Mouse (Mus musculus) CH12.LX (cell line): Measurements from ENCODE around the gene Dcps. TPM values are rescaled to one million over a fixed set of nuclear protein-coding genes. Genes with fewer than 3 reads are reported as not detected.
A peak's percentile ranks its signal among the peaks of the same experiment; 100 is the strongest.

Experiments used
- DNase-seq: peaks from one replicate; pipeline ENCODE4 v3.0.0-alpha.2; 2013; ENCODE audit errors: extremely low read depth
- H3K27ac ChIP-seq: 2 replicates; pipeline ENCODE4 v1.5.1; 2012; ENCODE audit warnings: low read depth, mild to moderate bottlenecking, control low read depth, moderate library complexity; ENCODE audit not compliant: insufficient read depth
- H3K27me3 ChIP-seq: replicated peaks from 2 replicates; pipeline ENCODE3; 2012; ENCODE audit warnings: inconsistent platforms
- H3K36me3 ChIP-seq, 2 experiments: replicated peaks in 1 of 2; 2 replicates each; pipeline versions ENCODE3 to v1.6.1; 2012; ENCODE audit warnings: inconsistent platforms in 1 of 2, low read length in 1 of 2, mild to moderate bottlenecking in 1 of 2, mixed read lengths in 1 of 2, moderate library complexity in 1 of 2; ENCODE audit not compliant: control insufficient read depth in 1 of 2, insufficient read depth in 1 of 2
- H3K4me1 ChIP-seq, 2 experiments: 2 replicates each; pipeline ENCODE4 v1.6.1; 2012; ENCODE audit warnings: inconsistent platforms in 1 of 2, moderate library complexity in 1 of 2; ENCODE audit not compliant: insufficient read depth in 2 of 2, control insufficient read depth in 1 of 2
- H3K4me2 ChIP-seq: 2 replicates; pipeline ENCODE4 v1.6.1; 2012; ENCODE audit warnings: low read depth, mild to moderate bottlenecking, control low read depth; ENCODE audit not compliant: poor library complexity, insufficient read depth, severe bottlenecking
- H3K4me3 ChIP-seq, 3 experiments: fragments of 150-350 bp in 1 of 3; sonication (generic) in 1 of 3; replicated peaks in 1 of 3; 2 replicates each; pipeline versions ENCODE3 to v1.5.1; 2011 to 2012; ENCODE audit warnings: low read depth in 2 of 3, low read length in 2 of 3, mild to moderate bottlenecking in 2 of 3, moderate library complexity in 2 of 3, control low read depth in 1 of 3, improper control_type of control experiment in 1 of 3, inconsistent platforms in 1 of 3, mixed read lengths in 1 of 3; ENCODE audit not compliant: poor library complexity in 1 of 3
- H3K79me2 ChIP-seq: replicated peaks from 2 replicates; pipeline ENCODE4 v1.6.1; 2012; ENCODE audit warnings: mild to moderate bottlenecking, moderate library complexity; ENCODE audit not compliant: control insufficient read depth, poor library complexity, insufficient read depth, severe bottlenecking; ENCODE audit errors: extremely low read depth
- H3K9ac ChIP-seq: 2 replicates; pipeline ENCODE4 v1.6.1; 2012; ENCODE audit warnings: low read depth, mild to moderate bottlenecking, control low read depth, moderate library complexity; ENCODE audit not compliant: insufficient read depth
- H3K9me3 ChIP-seq: replicated peaks from 2 replicates; pipeline ENCODE3; 2012; ENCODE audit warnings: low read length, inconsistent platforms, mixed read lengths
- CTCF ChIP-seq, 2 experiments: IDR thresholded peaks in 1 of 2; conservative IDR thresholded peaks in 1 of 2; 2 replicates each; pipeline ENCODE4 v1.5.1; 2011 to 2012; ENCODE audit warnings: low read depth in 2 of 2, low read length in 2 of 2, improper control_type of control experiment in 1 of 2, inconsistent platforms in 1 of 2, mild to moderate bottlenecking in 1 of 2, moderate library complexity in 1 of 2
- E2F4 ChIP-seq: IDR thresholded peaks from 2 replicates; pipeline ENCODE4 v1.6.1; 2011; ENCODE audit warnings: low read depth, low read length, improper control_type of control experiment; ENCODE audit not compliant: insufficient replicate concordance
- HCFC1 ChIP-seq: IDR thresholded peaks from 2 replicates; pipeline ENCODE4 v1.6.1; 2012; ENCODE audit warnings: low read depth, mild to moderate bottlenecking, inconsistent platforms, low read length, improper control_type of control experiment
- JUN ChIP-seq: IDR thresholded peaks from 2 replicates; pipeline ENCODE4 v1.6.1; 2011; ENCODE audit warnings: low read depth, mild to moderate bottlenecking, low read length, improper control_type of control experiment, moderate library complexity; ENCODE audit not compliant: insufficient read depth
- JUND ChIP-seq: conservative IDR thresholded peaks from 2 replicates; pipeline ENCODE4 v1.6.1; 2011; ENCODE audit warnings: low read depth, low read length, improper control_type of control experiment
- MAFK ChIP-seq: IDR thresholded peaks from 2 replicates; pipeline ENCODE4 v1.6.1; 2011; ENCODE audit warnings: low read length, improper control_type of control experiment; ENCODE audit not compliant: insufficient replicate concordance
- MAX ChIP-seq: IDR thresholded peaks from 2 replicates; pipeline ENCODE4 v1.6.1; 2011; ENCODE audit warnings: low read length, improper control_type of control experiment
- MAZ ChIP-seq: IDR thresholded peaks from 2 replicates; pipeline ENCODE4 v1.6.1; 2012; ENCODE audit warnings: low read depth, mild to moderate bottlenecking, inconsistent platforms, low read length, improper control_type of control experiment, moderate library complexity
- MEF2A ChIP-seq: IDR thresholded peaks from 2 replicates; pipeline ENCODE4 v1.6.1; 2014; ENCODE audit warnings: low read depth, mild to moderate bottlenecking, inconsistent platforms, low read length, improper control_type of control experiment, borderline replicate concordance
- MYC ChIP-seq: IDR thresholded peaks from 2 replicates; pipeline ENCODE4 v1.6.1; 2011; ENCODE audit warnings: low read depth, mild to moderate bottlenecking, improper control_type of control experiment, low read length
- NELFE ChIP-seq: IDR thresholded peaks from 2 replicates; pipeline ENCODE4 v1.6.1; 2011; ENCODE audit warnings: low read depth, low read length, improper control_type of control experiment
- NRF1 ChIP-seq: IDR thresholded peaks from 2 replicates; pipeline ENCODE4 v1.6.1; 2014; ENCODE audit warnings: low read depth, mild to moderate bottlenecking, inconsistent platforms, low read length, improper control_type of control experiment, moderate library complexity
- RAD21 ChIP-seq: IDR thresholded peaks from 2 replicates; pipeline ENCODE4 v1.6.1; 2011; ENCODE audit warnings: low read depth, mild to moderate bottlenecking, low read length, improper control_type of control experiment, moderate library complexity
- RCOR1 ChIP-seq: conservative IDR thresholded peaks from 2 replicates; pipeline ENCODE4 v1.6.1; 2012; ENCODE audit warnings: low read depth, mild to moderate bottlenecking, inconsistent platforms, low read length, improper control_type of control experiment
- SIN3A ChIP-seq: IDR thresholded peaks from 2 replicates; pipeline ENCODE4 v1.6.1; 2012; ENCODE audit warnings: low read length, improper control_type of control experiment, inconsistent platforms
- SMC3 ChIP-seq: IDR thresholded peaks from 2 replicates; pipeline ENCODE4 v1.6.1; 2011; ENCODE audit warnings: low read depth, low read length, improper control_type of control experiment
- TBP ChIP-seq: conservative IDR thresholded peaks from 2 replicates; pipeline ENCODE4 v1.6.1; 2011; ENCODE audit warnings: low read depth, low read length, improper control_type of control experiment
- UBTF ChIP-seq: IDR thresholded peaks from 2 replicates; pipeline ENCODE4 v1.6.1; 2012; ENCODE audit warnings: low read depth, mild to moderate bottlenecking, inconsistent platforms, low read length, improper control_type of control experiment, moderate library complexity
- USF1 ChIP-seq: IDR thresholded peaks from 2 replicates; pipeline ENCODE4 v1.6.1; 2014; ENCODE audit warnings: low read depth, mild to moderate bottlenecking, inconsistent platforms, low read length, improper control_type of control experiment
- USF2 ChIP-seq: conservative IDR thresholded peaks from 2 replicates; pipeline ENCODE4 v1.6.1; 2011; ENCODE audit warnings: low read depth, low read length, improper control_type of control experiment
- ZC3H11A ChIP-seq: IDR thresholded peaks from 2 replicates; pipeline ENCODE4 v1.6.1; 2012; ENCODE audit warnings: low read depth, mild to moderate bottlenecking, inconsistent platforms, low read length, improper control_type of control experiment
- ZMIZ1 ChIP-seq: IDR thresholded peaks from 2 replicates; pipeline ENCODE4 v1.6.1; 2012; ENCODE audit warnings: low read depth, mild to moderate bottlenecking, inconsistent platforms, low read length, improper control_type of control experiment
- ZNF384 ChIP-seq: IDR thresholded peaks from 2 replicates; pipeline ENCODE4 v1.6.1; 2012; ENCODE audit warnings: low read depth, low read length, improper control_type of control experiment, inconsistent platforms
- dilution Hi-C: fragments of 300-500 bp; cut with MboI; formaldehyde crosslinking; loops from 2 replicates; pipeline ENCODE4 v1.14.3; 2020; ENCODE audit warnings: low sequenced_read_pairs; ENCODE audit not compliant: extremely low pct_unique_long_range_greater_than_20kb, extremely low pct_ligation_motif_present
- in situ Hi-C: fragments of 300-500 bp; cut with MboI; formaldehyde crosslinking; loops from 3 replicates; pipeline ENCODE4 v1.14.3; 2019; ENCODE audit warnings: low sequenced_read_pairs, low pct_ligation_motif_present, low pct_unique_long_range_greater_than_20kb, mixed read lengths
- polyA plus RNA-seq: library from polyadenylated mRNA; unstranded; fragments of >175 nt; gene quantifications from 2 replicates; pipeline ENCODE4 v1.2.1, GENCODE M21; 2012; ENCODE audit warnings: low read depth; ENCODE audit not compliant: insufficient read length
- total RNA-seq, 2 experiments: library from RNA; depleted of rRNA; stranded (reverse); fragments of 300-350 nt in 1 of 2; fragments of >200 nt in 1 of 2; gene quantifications; 2 replicates each; pipeline ENCODE4 v1.2.3; 2012 to 2014

The Dcps gene
- total and polyA plus RNA-seq, 3 experiments, result 64.3 to 113 (median 94.3) TPM

DNA sequence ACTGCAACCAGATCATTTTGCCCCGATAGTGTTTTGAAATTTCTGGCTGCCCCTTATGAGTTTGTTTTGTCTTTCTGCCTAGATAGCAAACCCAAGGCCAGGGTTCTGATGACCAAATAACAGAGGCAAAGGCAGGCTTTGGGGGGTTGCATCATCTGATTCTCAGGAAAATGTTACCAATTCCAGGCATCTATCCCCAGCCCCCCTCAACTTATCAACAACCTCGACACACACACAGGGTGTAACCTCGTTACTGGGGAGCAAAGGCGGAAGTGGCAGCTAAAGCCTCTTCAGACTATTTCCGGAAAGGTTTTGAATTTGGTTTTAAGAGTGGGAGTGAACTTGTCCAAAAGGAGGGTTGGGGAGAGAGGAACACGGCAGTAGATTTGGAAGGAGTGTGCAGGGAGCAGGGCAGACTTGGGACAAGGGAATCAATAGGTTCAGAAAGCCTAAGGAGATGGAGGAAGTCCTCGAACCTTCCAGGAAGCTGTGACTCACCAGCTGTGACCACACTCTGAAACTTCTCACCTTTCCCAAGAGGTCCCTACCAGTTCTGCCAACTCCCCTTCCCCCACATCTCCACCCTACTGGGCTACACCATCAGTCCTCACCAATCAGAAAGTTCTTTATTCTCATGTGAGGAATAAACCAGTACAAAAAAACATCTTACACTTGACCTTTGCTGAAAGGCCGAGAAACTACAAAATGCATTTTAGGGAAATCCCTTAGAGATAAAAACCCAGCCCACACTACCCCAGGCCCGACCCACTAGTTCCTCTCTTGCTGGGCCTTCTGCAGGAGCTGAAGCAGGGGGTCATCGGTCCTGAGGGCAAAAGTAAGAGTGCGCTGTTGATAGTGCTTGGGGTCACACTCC, 51.8 kb downstream of the Dcps start:
- H3K27ac ChIP-seq, result no peak overlapping the region
- no peak for TF ChIP-seq MYC
- TF ChIP-seq NELFE, result no peak
- TF ChIP-seq HCFC1, result no peak
- no peak for TF ChIP-seq UBTF
- TF ChIP-seq SIN3A, result no peak
- TF ChIP-seq E2F4, result no peak
- TF ChIP-seq ZNF384, result no peak
- TF ChIP-seq TBP, result no peak
- no peak overlapping the region for H3K4me2 ChIP-seq
- in situ Hi-C loops, result no loop called here
- dilution Hi-C loops, result no loop called here
- no peak overlapping the region for H3K9ac ChIP-seq
- no peaks in the 10 kb centered on the region for H3K9me3 ChIP-seq
- H3K36me3 ChIP-seq, result peaks cover 43 to 86% of the 10 kb centered on the region in 2 experiments
- H3K27me3 ChIP-seq, result no peaks in the 10 kb centered on the region
- H3K79me2 ChIP-seq, result no peaks in the 10 kb centered on the region
- DNase-seq, result peak; percentile 13
- no peak overlapping the region for H3K4me3 ChIP-seq
- peaks cover 3 to 33% of the 10 kb centered on the region in 2 experiments; a peak in 2 of 4 replicates for H3K4me1 ChIP-seq

DNA sequence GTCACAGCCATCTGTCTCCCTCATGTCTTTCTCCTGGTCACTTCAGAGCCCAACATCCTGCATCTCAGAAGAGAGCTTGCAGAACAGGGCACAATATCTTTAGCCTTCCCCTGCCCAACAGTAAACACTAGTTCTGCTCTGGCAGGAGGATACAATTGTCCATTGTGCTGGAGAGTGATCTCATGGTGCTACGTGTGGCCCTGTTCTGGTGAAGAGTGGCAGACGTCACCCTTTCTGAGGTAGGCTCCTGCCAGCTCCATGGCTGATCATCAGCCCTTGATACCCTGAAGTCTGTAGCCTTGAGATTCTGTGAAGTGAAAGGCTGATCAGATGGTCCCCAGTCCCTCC, 52.4 kb downstream of the Dcps start:
- no peak for DNase-seq

More for the DNA sequence above, 52.4 kb downstream of the Dcps start:
- in situ Hi-C loops, result no loop called here
- Histone ChIP-seq H3K36me3 (peaks cover 37 to 82% of the 10 kb centered on the region in 2 experiments), H3K27ac (no peak overlapping the region), H3K9me3 (no peaks in the 10 kb centered on the region), H3K4me1 (peaks cover 3 to 33% of the 10 kb centered on the region in 2 experiments; a peak in 2 of 4 replicates), H3K9ac (no peak overlapping the region), H3K4me2 (no peak overlapping the region), H3K79me2 (no peaks in the 10 kb centered on the region), H3K4me3 (no peak overlapping the region), H3K27me3 (no peaks in the 10 kb centered on the region)
- dilution Hi-C loops, result no loop called here
- no peak for TF ChIP-seq MAZ
- TF ChIP-seq SIN3A, result no peak
- no peak for TF ChIP-seq CTCF (conservative IDR thresholded peaks at IDR 0.05 in 1 of 2, IDR thresholded peaks at IDR 0.05 in 1 of 2; ENCODE audit: low read depth in 2 of 2, low read length in 2 of 2)
- TF ChIP-seq MAFK, result no peak
- no peak for TF ChIP-seq NELFE
- TF ChIP-seq USF1, result no peak
- TF ChIP-seq UBTF, result no peak
- no peak for TF ChIP-seq SMC3
- TF ChIP-seq MEF2A, result no peak
- no peak for TF ChIP-seq JUND
- no peak for TF ChIP-seq ZMIZ1
- no peak for TF ChIP-seq RAD21
- no peak for TF ChIP-seq ZC3H11A
- TF ChIP-seq NRF1, result no peak
- TF ChIP-seq JUN, result no peak
- TF ChIP-seq MYC, result no peak
- TF ChIP-seq MAX, result no peak
- TF ChIP-seq USF2, result no peak
- TF ChIP-seq RCOR1, result no peak
- TF ChIP-seq E2F4, result no peak
